Comparison of ENCODE assay signal across 14 mouse cellular contexts in the genomic region with DNA sequence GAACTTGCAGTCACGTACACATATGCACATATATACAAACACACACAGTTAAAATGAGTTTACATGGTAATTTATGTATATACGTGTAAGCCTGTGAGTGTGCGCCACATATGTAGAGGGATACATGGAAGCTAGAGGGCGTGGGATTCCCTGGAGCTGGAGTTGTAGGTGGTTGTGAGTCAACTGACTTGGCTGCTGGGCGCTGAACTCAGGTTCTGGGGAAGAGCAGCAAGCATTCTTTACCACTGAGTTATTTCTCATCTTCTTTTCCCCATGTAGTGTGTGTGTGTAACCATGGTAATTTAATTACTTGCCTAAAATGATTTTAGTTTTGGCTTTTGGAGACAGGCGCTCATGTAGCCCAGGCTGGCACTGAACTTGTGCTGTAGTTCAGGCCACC. TPM values are rescaled to one million over a fixed set of nuclear protein-coding genes. Genes with fewer than 3 reads are reported as not detected.
DNase-seq lines count a peak whose midpoint lies in the region; ATAC-seq lines count a peak whose summit lies in the region.
"Had no signal": no experiment of that assay in that cellular context is flagged by ENCODE, and none has a peak within 500 bp of the region (broad histone marks: within the 10 kb centered on the region; RNA-seq: fewer than 3 reads in every experiment).

No protein-coding gene starts in this region.

- peaks cover 26% of the 10 kb centered on the region for H3K36me3 ChIP-seq in limb, embryonic 15.5 days
- H3K36me3 ChIP-seq in limb, embryonic 10.5 days, result peaks cover 13% of the 10 kb centered on the region
- H3K36me3 ChIP-seq: forebrain, embryonic 15.5 days had no signal

- H3K9me3 ChIP-seq in limb, embryonic 15.5 days, result no peaks in the 10 kb centered on the region
- no peaks in the 10 kb centered on the region for H3K9me3 ChIP-seq in limb, embryonic 10.5 days (replicated peaks)
- H3K9me3 ChIP-seq: forebrain, embryonic 15.5 days had no signal

- no peak overlapping the region for H3K4me2 ChIP-seq in limb, embryonic 15.5 days
- H3K4me2 ChIP-seq: forebrain, embryonic 15.5 days; midbrain, embryonic 11.5 days had no signal

- peaks cover 79% of the 10 kb centered on the region for H3K4me1 ChIP-seq in limb, embryonic 15.5 days
- H3K4me1 ChIP-seq in limb, embryonic 10.5 days, result peaks cover 32% of the 10 kb centered on the region

- no peak for ATAC-seq in limb, embryonic 15.5 days (ENCODE audit: insufficient number of reproducible peaks, low FRiP score, low TSS enrichment, low read depth)
- ATAC-seq in CD4-positive, CD25-positive, alpha-beta regulatory T cell, adult 4 months, result no peak
- ATAC-seq: hindbrain, embryonic 16.5 days had no signal

- 81% methylated on average over 6 of the region's 6 CpGs for WGBS in limb, embryonic 15.5 days
- 91% methylated on average over 6 of the region's 6 CpGs for WGBS in limb, embryonic 10.5 days

- H3K4me3 ChIP-seq in limb, embryonic 15.5 days, result no peak overlapping the region
- H3K4me3 ChIP-seq in limb, embryonic 10.5 days, result no peak overlapping the region
- H3K4me3 ChIP-seq: forebrain, embryonic 15.5 days had no signal

- no peak for DNase-seq in limb, embryonic 10.5 days (ENCODE audit: low spot score)
- DNase-seq in NIH3T3 (ENCODE audit: low read depth), result peak; percentile 72
- peak; percentile 47 for DNase-seq in induced T-regulatory cell, adult 2 months (ENCODE audit: low read depth)
- DNase-seq in cerebellum, adult 11 months, result no peak
- no peak for DNase-seq in thymus, postnatal 0 days (ENCODE audit: low spot score)
- DNase-seq: cerebellum, adult 9-11 months; gastrocnemius, postnatal 25 days; lung, postnatal 14 days; right cerebral cortex, postnatal 25 days had no signal

- no peaks in the 10 kb centered on the region for H3K27me3 ChIP-seq in limb, embryonic 15.5 days
- no peaks in the 10 kb centered on the region for H3K27me3 ChIP-seq in limb, embryonic 10.5 days (ENCODE audit: low read depth, poor library complexity, severe bottlenecking)
- H3K27me3 ChIP-seq: forebrain, embryonic 15.5 days had no signal

- H3K27ac ChIP-seq in limb, embryonic 15.5 days, result peak overlapping the region; percentile 86
- H3K27ac ChIP-seq in limb, embryonic 10.5 days, result no peak overlapping the region
- H3K27ac ChIP-seq: forebrain, embryonic 15.5 days had no signal

- no peak overlapping the region for H3K9ac ChIP-seq in limb, embryonic 15.5 days
- H3K9ac ChIP-seq: forebrain, embryonic 15.5 days had no signal

RNA-seq across cellular contexts. Expression of a gene that starts 7.5 kb away (rescaled TPM):
- 96.4 and 104 TPM in 2 replicates for polyA plus RNA-seq in limb, embryonic 15.5 days (2015; fragmentation: Nextera tagmentation; extraction: Ambion mirVana)
- polyA plus RNA-seq in limb, embryonic 10.5 days (2016; fragmentation: Nextera tagmentation; extraction: Ambion mirVana), result 5.3 and 8.9 TPM in 2 replicates
- polyA plus RNA-seq in thymus, postnatal 0 days (2015; fragmentation: Nextera tagmentation; extraction: Ambion mirVana), result 20.3 and 22.3 TPM in 2 replicates
- polyA plus RNA-seq in CD4-positive, CD25-positive, alpha-beta regulatory T cell, adult 4 months (2017; shearing (Covaris generic)), result 10 to 100 TPM; 45.2 to 48.9 TPM

RNA-seq across cellular contexts. Expression of a gene that starts 29.8 kb away (rescaled TPM):
- polyA plus RNA-seq in limb, embryonic 15.5 days (2015; fragmentation: Nextera tagmentation; extraction: Ambion mirVana), result 467 and 482 TPM in 2 replicates
- polyA plus RNA-seq in limb, embryonic 10.5 days (2016; fragmentation: Nextera tagmentation; extraction: Ambion mirVana), result 563 and 631 TPM in 2 replicates
- polyA plus RNA-seq in thymus, postnatal 0 days (2015; fragmentation: Nextera tagmentation; extraction: Ambion mirVana), result 326 and 340 TPM in 2 replicates
- 100 to 1,000 TPM; 667 to 787 TPM for polyA plus RNA-seq in CD4-positive, CD25-positive, alpha-beta regulatory T cell, adult 4 months (2017; shearing (Covaris generic))

RNA-seq across cellular contexts. Expression of a gene that starts 43.0 kb away (rescaled TPM):
- 29.3 and 30.0 TPM in 2 replicates for polyA plus RNA-seq in limb, embryonic 15.5 days (2015; fragmentation: Nextera tagmentation; extraction: Ambion mirVana)
- 49.6 and 49.7 TPM in 2 replicates for polyA plus RNA-seq in limb, embryonic 10.5 days (2016; fragmentation: Nextera tagmentation; extraction: Ambion mirVana)
- 31.2 and 32.4 TPM in 2 replicates for polyA plus RNA-seq in thymus, postnatal 0 days (2015; fragmentation: Nextera tagmentation; extraction: Ambion mirVana)
- polyA plus RNA-seq in CD4-positive, CD25-positive, alpha-beta regulatory T cell, adult 4 months (2017; shearing (Covaris generic)), result 10 to 100 TPM; 30.3 to 67.9 TPM

RNA-seq across cellular contexts. Expression of a gene that starts 54.9 kb away (rescaled TPM):
- polyA plus RNA-seq in limb, embryonic 15.5 days (2015; fragmentation: Nextera tagmentation; extraction: Ambion mirVana), result 155 and 160 TPM in 2 replicates
- 229 and 233 TPM in 2 replicates for polyA plus RNA-seq in limb, embryonic 10.5 days (2016; fragmentation: Nextera tagmentation; extraction: Ambion mirVana)
- 203 and 214 TPM in 2 replicates for polyA plus RNA-seq in thymus, postnatal 0 days (2015; fragmentation: Nextera tagmentation; extraction: Ambion mirVana)
- 100 to 1,000 TPM in 1 of 2 experiments, 10 to 100 TPM in 1; 81.7 to 126 TPM for polyA plus RNA-seq in CD4-positive, CD25-positive, alpha-beta regulatory T cell, adult 4 months (2017; shearing (Covaris generic))

Comparison
In these comparisons a context has a peak if more than half of its experiments do, and no peak if none do; other contexts are left out.
1. DNase-seq: peak in NIH3T3 (single experiment) and induced T-regulatory cell, adult 2 months (single experiment); none in limb, embryonic 10.5 days (single experiment), cerebellum, adult 11 months (single experiment) and thymus, postnatal 0 days (single experiment).